Mouse (Mus musculus) small intestine, adult 2 months (tissue): ENCODE results near the gene Itgb3. TPM values are rescaled to one million over a fixed set of nuclear protein-coding genes. Genes with fewer than 3 reads are reported as not detected.

Experiments
- H3K27ac ChIP-seq: fragments of 200-500 bp; 2 replicates; pipeline ENCODE4 v1.5.1; 2012; ENCODE audit warnings: low read depth, low read length, control low read depth, inconsistent platforms; ENCODE audit not compliant: insufficient read depth
- H3K27me3 ChIP-seq: fragments of 200-500 bp; 2 replicates; pipeline ENCODE4 v1.6.1; 2012; ENCODE audit warnings: mild to moderate bottlenecking, moderate library complexity, low read length, inconsistent platforms; ENCODE audit not compliant: control insufficient read depth, insufficient read depth
- H3K36me3 ChIP-seq: fragments of 200-500 bp; 2 replicates; pipeline ENCODE4 v1.6.1; 2012; ENCODE audit warnings: mild to moderate bottlenecking, low read length, control low read depth, inconsistent platforms; ENCODE audit not compliant: control insufficient read depth, insufficient read depth
- H3K4me1 ChIP-seq: fragments of 200-500 bp; 2 replicates; pipeline ENCODE4 v1.6.1; 2012; ENCODE audit warnings: low read length, inconsistent platforms, mixed read lengths; ENCODE audit not compliant: control insufficient read depth, insufficient read depth, insufficient read length
- H3K4me3 ChIP-seq: fragments of 200-500 bp; 2 replicates; pipeline ENCODE4 v1.5.1; 2012; ENCODE audit warnings: low read depth, mild to moderate bottlenecking, control low read depth, inconsistent platforms, low read length, moderate library complexity
- CTCF ChIP-seq: fragments of 200-500 bp; IDR thresholded peaks from 2 replicates; pipeline ENCODE4 v1.5.1; 2012; ENCODE audit warnings: low read depth, mild to moderate bottlenecking, control low read depth, inconsistent platforms, low read length, moderate library complexity, mixed read lengths; ENCODE audit not compliant: insufficient replicate concordance, insufficient read length; ENCODE audit errors: extremely low read depth
- POLR2A ChIP-seq: fragments of 200-500 bp; IDR thresholded peaks from 2 replicates; pipeline ENCODE4 v1.6.1; 2012; ENCODE audit warnings: low read depth, mild to moderate bottlenecking, control low read depth, inconsistent platforms, low read length, moderate library complexity
- WGBS: fragments of 180-500 bp; shearing (Covaris S2); methylation state at CpG from one replicate; pipeline ENCODE4 v1.1.7; 2018; 5-methylcytosine and 5-hydroxymethylcytosine counted together
- polyA plus RNA-seq: library from polyadenylated mRNA; depleted of rRNA; stranded (reverse); fragments of >200 nt; gene quantifications from 2 replicates; pipeline ENCODE4 v1.2.3, GENCODE M21; 2012

The Itgb3 gene
- polyA plus RNA-seq, 1 experiment, result 7.2 TPM

DNA sequence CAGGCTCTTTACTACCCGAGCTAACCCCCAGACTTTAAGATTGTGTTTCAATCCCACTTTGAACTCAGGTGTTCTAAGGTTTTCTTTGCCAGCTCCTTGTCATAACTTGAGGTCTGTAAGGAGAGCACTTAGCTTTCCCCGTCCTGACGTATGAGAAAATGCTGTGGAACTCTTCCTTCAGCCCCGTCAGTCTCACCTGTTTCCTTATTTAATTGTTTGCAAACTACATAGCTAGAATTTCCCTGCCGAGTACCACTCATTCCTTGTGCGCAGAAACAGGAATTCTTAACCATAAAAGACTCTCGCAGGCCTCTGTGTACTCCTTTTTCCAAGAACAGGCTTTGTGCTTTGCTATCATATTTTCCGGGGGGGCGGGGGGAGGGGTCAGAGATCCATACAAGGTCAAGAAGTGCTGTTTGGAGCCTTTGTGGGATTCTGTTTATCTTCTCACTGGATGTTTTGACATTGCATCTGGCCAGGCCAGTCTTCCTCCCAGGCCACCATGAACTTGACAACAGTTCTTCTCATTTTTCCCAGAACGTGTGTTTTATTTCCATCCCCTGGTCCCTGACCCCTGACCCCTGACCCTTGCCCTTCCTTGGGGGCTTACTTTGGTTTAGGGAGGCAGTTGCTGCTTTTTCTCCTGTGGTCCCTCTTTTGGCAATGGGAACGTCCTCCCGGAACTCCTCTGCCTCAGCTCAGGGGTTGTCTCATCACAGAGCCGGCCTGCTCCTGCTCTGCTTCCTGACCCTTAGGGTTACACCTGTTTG is 15.5 kb upstream of the Itgb3 start:
- WGBS, result 53% methylated on average over 13 of the region's 13 CpGs
- TF ChIP-seq POLR2A (no peak), CTCF (no peak)

DNA sequence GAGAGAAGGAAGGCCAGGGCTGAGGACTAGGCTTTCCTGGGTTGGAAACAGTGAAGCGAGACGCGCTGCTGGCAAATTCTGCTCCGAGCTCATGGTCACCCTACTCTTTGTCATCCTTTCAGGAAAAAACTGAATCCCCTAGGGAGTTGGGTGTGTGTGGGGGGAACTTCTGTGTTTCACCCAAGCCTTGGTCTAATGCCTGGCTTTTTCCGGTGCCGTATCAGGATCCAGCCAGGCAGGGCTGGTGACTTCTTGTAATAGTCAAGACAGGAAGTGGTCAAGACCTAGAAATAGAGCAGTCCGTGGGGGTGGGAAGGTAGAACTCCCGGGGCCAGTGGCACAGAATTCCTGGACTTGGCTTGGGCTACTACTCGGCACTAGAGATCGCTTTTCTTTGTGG is 11.4 kb upstream of the Itgb3 start:
- no peak for TF ChIP-seq CTCF
- TF ChIP-seq POLR2A, result no peak
- H3K27me3 ChIP-seq, result no peaks in the 10 kb centered on the region
- no peaks in the 10 kb centered on the region for H3K36me3 ChIP-seq
- 69% methylated on average over 10 of the region's 10 CpGs for WGBS
- no peaks in the 10 kb centered on the region for H3K4me1 ChIP-seq
- H3K27ac ChIP-seq, result no peak overlapping the region
- no peak overlapping the region for H3K4me3 ChIP-seq

More for the DNA sequence above, 15.5 kb upstream of the Itgb3 start:
- no peaks in the 10 kb centered on the region for H3K36me3 ChIP-seq
- peak overlapping the region; percentile 53; the same call in 1 of the 2 replicates for H3K27ac ChIP-seq
- H3K27me3 ChIP-seq, result no peaks in the 10 kb centered on the region
- no peaks in the 10 kb centered on the region for H3K4me1 ChIP-seq
- H3K4me3 ChIP-seq, result no peak overlapping the region

DNA sequence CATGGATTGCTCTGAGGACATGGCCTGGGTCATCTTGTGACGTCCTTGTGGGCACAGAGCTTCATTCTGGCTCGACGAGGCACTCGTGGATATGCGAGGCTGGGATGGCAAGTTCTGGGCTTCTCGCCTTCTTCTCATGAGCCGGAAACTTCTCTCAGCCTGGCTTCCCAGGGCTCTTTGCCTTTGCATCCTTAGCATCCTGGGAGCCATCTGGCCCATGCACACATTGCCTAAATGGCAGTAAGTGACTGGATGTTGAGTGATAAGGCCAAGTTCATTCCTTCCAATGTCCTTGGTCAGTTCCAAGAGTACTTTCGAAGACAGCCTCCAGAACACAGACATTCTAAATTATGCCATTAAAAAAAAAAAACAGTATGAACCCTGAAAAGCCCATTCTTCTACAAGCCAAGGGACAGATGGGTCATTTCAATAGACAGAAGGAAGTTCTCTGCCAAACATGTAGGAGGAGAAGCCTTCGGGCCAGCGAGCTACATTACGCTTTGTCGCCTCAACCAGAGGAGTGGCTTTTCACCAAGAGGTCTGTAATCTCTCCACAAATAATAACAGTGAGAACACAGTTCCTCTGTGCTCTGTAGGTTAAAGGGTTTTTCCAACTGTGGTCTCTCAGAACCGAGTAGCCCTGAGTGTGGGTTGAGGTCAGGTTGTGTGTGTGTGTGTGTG is 8.4 kb upstream of the Itgb3 start:
- Histone ChIP-seq H3K4me1 (no peaks in the 10 kb centered on the region), H3K36me3 (no peaks in the 10 kb centered on the region), H3K27ac (peak overlapping the region; percentile 13), H3K27me3 (no peaks in the 10 kb centered on the region), H3K4me3 (no peak overlapping the region)
- TF ChIP-seq CTCF (no peak), POLR2A (no peak)
- 77% methylated on average over 13 of the region's 13 CpGs for WGBS

DNA sequence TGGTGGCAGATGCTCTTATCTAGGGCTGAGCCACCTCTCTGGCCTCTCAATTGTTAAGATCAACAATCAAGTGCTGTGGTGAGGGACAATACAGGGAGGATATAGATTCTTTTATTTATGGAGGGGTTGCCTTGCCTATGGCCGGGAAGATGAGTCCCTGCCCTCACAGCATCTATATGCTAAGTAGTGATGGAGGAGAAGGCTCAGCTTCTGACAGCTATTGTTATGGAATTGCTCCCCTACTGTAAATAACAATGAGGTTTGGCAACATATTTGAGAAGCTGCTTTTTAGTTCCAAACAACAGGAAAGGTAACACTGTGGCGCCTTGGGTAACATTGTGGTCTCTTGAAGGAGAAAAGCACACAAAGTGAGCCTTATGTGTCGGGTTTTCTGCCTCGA is 7.1 kb upstream of the Itgb3 start:
- TF ChIP-seq CTCF (no peak), POLR2A (no peak)
- no peaks in the 10 kb centered on the region for H3K4me1 ChIP-seq
- H3K36me3 ChIP-seq, result no peaks in the 10 kb centered on the region
- 58% methylated on average over 4 of the region's 4 CpGs for WGBS
- H3K27me3 ChIP-seq, result no peaks in the 10 kb centered on the region
- H3K27ac ChIP-seq, result no peak overlapping the region
- H3K4me3 ChIP-seq, result no peak overlapping the region

DNA sequence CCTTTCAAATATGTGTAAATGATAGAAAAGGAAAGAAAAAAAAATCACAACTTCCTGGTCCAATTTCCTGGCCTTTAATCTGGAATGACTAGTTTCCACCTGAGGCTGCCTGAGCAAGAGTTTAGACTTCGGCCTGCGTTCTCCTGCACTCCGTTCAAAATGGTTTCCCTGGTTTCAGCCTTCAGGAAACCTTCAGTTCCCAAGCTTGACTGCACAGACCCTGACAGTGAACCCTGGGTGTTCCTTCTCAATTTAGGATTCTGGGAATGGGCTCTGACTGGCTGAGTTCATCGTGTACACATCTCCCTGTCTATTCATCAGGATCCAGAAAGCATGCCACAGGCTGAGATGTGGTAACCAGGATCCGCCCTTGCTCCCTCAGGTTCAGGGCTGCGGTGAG is 3.6 kb upstream of the Itgb3 start:
- Histone ChIP-seq H3K27me3 (peaks cover 14% of the 10 kb centered on the region), H3K4me1 (no peaks in the 10 kb centered on the region), H3K36me3 (no peaks in the 10 kb centered on the region), H3K4me3 (no peak overlapping the region), H3K27ac (no peak overlapping the region)
- TF ChIP-seq POLR2A, result no peak
- TF ChIP-seq CTCF, result no peak
- 57% methylated on average over 6 of the region's 6 CpGs for WGBS

DNA sequence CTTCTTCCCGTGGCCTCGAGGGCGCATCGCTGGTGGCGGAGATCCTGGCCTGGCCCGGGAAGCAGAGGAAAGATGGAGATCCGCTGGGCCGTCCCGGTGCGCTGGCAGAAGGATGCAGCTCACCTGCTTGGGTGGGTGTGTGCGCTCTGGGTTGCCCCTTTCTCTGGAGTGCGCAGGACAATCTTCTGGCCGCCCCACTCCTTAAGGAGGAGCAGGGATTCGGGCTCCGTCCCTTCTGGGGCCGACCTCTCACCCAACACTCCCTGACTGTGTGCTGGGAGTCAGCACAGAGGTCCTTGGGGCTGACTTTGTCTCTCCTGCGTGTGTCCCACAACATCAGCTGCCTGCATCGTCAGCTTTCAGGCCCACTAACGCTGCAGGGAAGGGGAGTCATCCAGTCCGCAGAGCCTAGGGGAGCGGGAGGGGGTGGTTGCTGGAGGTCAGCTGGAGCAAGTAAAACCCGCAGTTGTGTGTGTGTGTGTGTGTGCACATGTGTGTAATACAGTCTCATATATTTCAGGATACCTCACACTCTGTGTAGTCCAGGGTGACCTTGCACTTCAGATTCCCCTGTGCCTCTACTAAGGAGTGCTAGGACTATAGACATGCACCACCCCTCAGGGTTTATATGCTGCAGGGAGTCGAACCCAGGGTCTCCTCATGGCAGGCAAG is 585 bp downstream of the Itgb3 start:
- WGBS, result 4% methylated on average over 23 of the region's 23 CpGs
- TF ChIP-seq POLR2A (no peak; the same call in 1 of the 2 replicates), CTCF (no peak)
- Histone ChIP-seq H3K4me1 (peaks cover 3% of the 10 kb centered on the region; the same call in 1 of the 2 replicates), H3K4me3 (peak overlapping the region; percentile 83), H3K27me3 (peaks cover 14% of the 10 kb centered on the region), H3K36me3 (no peaks in the 10 kb centered on the region), H3K27ac (peak overlapping the region; percentile 87)
